Comparison of ENCODE assay signal across 28 mouse cellular contexts in genomic region chr11:71434886-71435285, GRCm38 (mm10).
DNase-seq lines count a peak whose midpoint lies in the region; ATAC-seq and TF ChIP-seq lines count a peak whose summit lies in the region.
"Had no signal": no experiment of that assay in that cellular context is flagged by ENCODE, and none has a peak within 500 bp of the region (broad histone marks: within the 10 kb centered on the region; RNA-seq: fewer than 3 reads in every experiment).

No protein-coding gene starts in this region.

- H3K36me3 ChIP-seq in forebrain, embryonic 14.5 days (ENCODE audit: control insufficient read depth, insufficient read depth, low read length) = no peaks in the 10 kb centered on the region
- H3K36me3 ChIP-seq in forebrain, embryonic 15.5 days = no peaks in the 10 kb centered on the region
- H3K36me3 ChIP-seq in midbrain, embryonic 15.5 days (replicated peaks) = no peaks in the 10 kb centered on the region
- H3K36me3 ChIP-seq in midbrain, embryonic 13.5 days = no peaks in the 10 kb centered on the region
- H3K36me3 ChIP-seq: embryonic facial prominence, embryonic 12.5 days; G1E; heart, embryonic 10.5 days; heart, embryonic 15.5 days; hindbrain, embryonic 12.5 days; limb, embryonic 12.5 days; liver, embryonic 15.5 days; neural tube, embryonic 15.5 days had no signal

- 63% methylated on average over 5 of the region's 5 CpGs for WGBS in forebrain, embryonic 14.5 days
- WGBS in forebrain, embryonic 15.5 days = 56% methylated on average over 5 of the region's 5 CpGs
- 42% methylated on average over 5 of the region's 5 CpGs for WGBS in midbrain, embryonic 15.5 days
- WGBS in midbrain, embryonic 13.5 days = 43% methylated on average over 5 of the region's 5 CpGs

- H3K4me2 ChIP-seq in forebrain, embryonic 14.5 days (ENCODE audit: low read length) = no peak overlapping the region
- no peak overlapping the region for H3K4me2 ChIP-seq in forebrain, embryonic 15.5 days (replicated peaks)
- H3K4me2 ChIP-seq in midbrain, embryonic 15.5 days = no peak overlapping the region
- no peak overlapping the region for H3K4me2 ChIP-seq in midbrain, embryonic 13.5 days (replicated peaks)
- H3K4me2 ChIP-seq: embryonic facial prominence, embryonic 12.5 days; heart, embryonic 15.5 days; hindbrain, embryonic 12.5 days; limb, embryonic 12.5 days; liver, embryonic 15.5 days; lung, embryonic 14.5 days; neural tube, embryonic 15.5 days had no signal

- H3K4me3 ChIP-seq in forebrain, embryonic 14.5 days (ENCODE audit: low read depth, low read length) = no peak overlapping the region
- no peak overlapping the region for H3K4me3 ChIP-seq in forebrain, embryonic 15.5 days
- H3K4me3 ChIP-seq in midbrain, embryonic 15.5 days = no peak overlapping the region
- no peak overlapping the region for H3K4me3 ChIP-seq in midbrain, embryonic 13.5 days (replicated peaks)
- H3K4me3 ChIP-seq in cortical plate, adult 2 months (ENCODE audit: insufficient read depth, low read length) = no peak overlapping the region
- H3K4me3 ChIP-seq: embryonic facial prominence, embryonic 12.5 days; heart, embryonic 10.5 days; heart, embryonic 15.5 days; hindbrain, embryonic 12.5 days; limb, embryonic 12.5 days; liver, embryonic 15.5 days; neural tube, embryonic 15.5 days had no signal

- H3K27ac ChIP-seq in forebrain, embryonic 14.5 days (ENCODE audit: low read depth, low read length) = peak overlapping the region; percentile 22; the same call in 1 of the 2 replicates
- H3K27ac ChIP-seq in forebrain, embryonic 15.5 days (replicated peaks) = no peak overlapping the region
- H3K27ac ChIP-seq in midbrain, embryonic 15.5 days = 0 out of 2 replicates have a peak overlapping the region, but pooled peaks have one; percentile 26
- H3K27ac ChIP-seq in midbrain, embryonic 13.5 days = no peak overlapping the region
- peak overlapping the region; percentile 19; the same call in 1 of the 2 replicates for H3K27ac ChIP-seq in cortical plate, adult 2 months (ENCODE audit: insufficient read depth, low read length)
- H3K27ac ChIP-seq: embryonic facial prominence, embryonic 12.5 days; heart, embryonic 10.5 days; heart, embryonic 15.5 days; hindbrain, embryonic 12.5 days; kidney, postnatal 0 days; limb, embryonic 12.5 days; liver, embryonic 15.5 days; neural tube, embryonic 15.5 days had no signal

- DNase-seq in adrenal gland, adult 2 months = peak; percentile 73
- no peak for DNase-seq in adrenal gland, postnatal 10 days
- no peak for DNase-seq in forebrain, embryonic 14.5 days (ENCODE audit: low spot score)
- no peak for DNase-seq in cerebellum, postnatal 14 days
- DNase-seq: cerebellum, adult 8-10 months; cerebellum, postnatal 36 days; embryo, embryonic 11 days; kidney, adult 8-10 months; kidney, postnatal 4 days; layer of hippocampus, adult 9-11 months; lung, embryonic 14.5 days; lung, postnatal 14 days; right cerebral cortex, postnatal 14 days had no signal

- no peaks in the 10 kb centered on the region for H3K27me3 ChIP-seq in forebrain, embryonic 14.5 days (replicated peaks; ENCODE audit: control insufficient read depth, insufficient read depth, low read length)
- no peaks in the 10 kb centered on the region for H3K27me3 ChIP-seq in forebrain, embryonic 15.5 days
- no peaks in the 10 kb centered on the region for H3K27me3 ChIP-seq in midbrain, embryonic 15.5 days (replicated peaks)
- no peaks in the 10 kb centered on the region for H3K27me3 ChIP-seq in midbrain, embryonic 13.5 days
- H3K27me3 ChIP-seq: hindbrain, embryonic 12.5 days; neural tube, embryonic 15.5 days; Patski had no signal

- ATAC-seq in forebrain, embryonic 14.5 days = no peak
- no peak for ATAC-seq in forebrain, embryonic 15.5 days (replicated peaks)
- ATAC-seq in midbrain, embryonic 15.5 days (replicated peaks) = no peak
- no peak for ATAC-seq in midbrain, embryonic 13.5 days
- ATAC-seq: intestine, embryonic 16.5 days; Patski had no signal

- peaks cover 37% of the 10 kb centered on the region for H3K4me1 ChIP-seq in forebrain, embryonic 14.5 days (ENCODE audit: control insufficient read depth, insufficient read depth, low read length)
- H3K4me1 ChIP-seq in forebrain, embryonic 15.5 days = peaks cover 38% of the 10 kb centered on the region
- H3K4me1 ChIP-seq in midbrain, embryonic 15.5 days = peaks cover 20% of the 10 kb centered on the region
- H3K4me1 ChIP-seq in midbrain, embryonic 13.5 days (replicated peaks) = peaks cover 33% of the 10 kb centered on the region
- H3K4me1 ChIP-seq in cortical plate, adult 2 months (ENCODE audit: control insufficient read depth, insufficient read depth, low read length) = peaks cover 12% of the 10 kb centered on the region
- H3K4me1 ChIP-seq: heart, embryonic 15.5 days; liver, embryonic 15.5 days had no signal

- H3K9ac ChIP-seq in forebrain, embryonic 14.5 days (ENCODE audit: low read length) = no peak overlapping the region
- no peak overlapping the region for H3K9ac ChIP-seq in forebrain, embryonic 15.5 days (replicated peaks)
- H3K9ac ChIP-seq in midbrain, embryonic 15.5 days = no peak overlapping the region
- no peak overlapping the region for H3K9ac ChIP-seq in midbrain, embryonic 13.5 days (replicated peaks)
- H3K9ac ChIP-seq: embryonic facial prominence, embryonic 12.5 days; heart, embryonic 15.5 days; hindbrain, embryonic 12.5 days; limb, embryonic 12.5 days; liver, embryonic 15.5 days; lung, embryonic 14.5 days; neural tube, embryonic 15.5 days had no signal

- TF ChIP-seq POLR2A in cortical plate, adult 2 months (IDR thresholded peaks at IDR 0.05; ENCODE audit: extremely low read depth, insufficient read depth, low read length) = no peak

- TF ChIP-seq CTCF in cortical plate, adult 2 months (IDR thresholded peaks at IDR 0.05; ENCODE audit: extremely low read depth, insufficient read depth, low read length) = no peak

- no peaks in the 10 kb centered on the region for H3K9me3 ChIP-seq in forebrain, embryonic 14.5 days (replicated peaks; ENCODE audit: control insufficient read depth, low read length)
- no peaks in the 10 kb centered on the region for H3K9me3 ChIP-seq in forebrain, embryonic 15.5 days
- no peaks in the 10 kb centered on the region for H3K9me3 ChIP-seq in midbrain, embryonic 15.5 days
- no peaks in the 10 kb centered on the region; the same call in 1 of the 2 replicates for H3K9me3 ChIP-seq in midbrain, embryonic 13.5 days
- H3K9me3 ChIP-seq: embryonic facial prominence, embryonic 12.5 days; heart, embryonic 10.5 days; heart, embryonic 15.5 days; hindbrain, embryonic 12.5 days; limb, embryonic 12.5 days; liver, embryonic 15.5 days; neural tube, embryonic 15.5 days had no signal

Comparison
In these comparisons a context has a peak if more than half of its experiments do, and no peak if none do; other contexts are left out.
1. H3K27ac ChIP-seq: peak in forebrain, embryonic 14.5 days (single experiment), midbrain, embryonic 15.5 days (single experiment) and cortical plate, adult 2 months (single experiment); none in forebrain, embryonic 15.5 days (single experiment) and midbrain, embryonic 13.5 days (single experiment).